Mouse (Mus musculus): ENCODE measurements at regions not wholly inside any gene's neighbourhood (a gene's known extent, or its start where the extent isn't known, plus 50 kb on each side); places are given as distances from the start of the nearest gene placed in this dataset.

- TF ChIP-seq CTCF (IDR thresholded peaks at IDR 0.05; ENCODE audit: borderline replicate concordance, extremely low read depth, insufficient read depth, insufficient read length) (no peak), POLR2A (IDR thresholded peaks at IDR 0.05; ENCODE audit: borderline replicate concordance, extremely low read depth, insufficient read depth, insufficient read length, poor library complexity, severe bottlenecking) (no peak)
Measured at GRCm38 (mm10) chr7:137927371-137927770, 470.2 kb downstream of the Tcerg1l start.

All from brain, embryonic 14.5 days (tissue).